In genomic region chr2:90560197-90560843, GRCm38 (mm10) we compare ENCODE assay signal across 7 mouse cellular contexts. TPM values are rescaled to one million over a fixed set of nuclear protein-coding genes. Genes with fewer than 3 reads are reported as not detected.
DNase-seq lines count a peak whose midpoint lies in the region; ATAC-seq lines count a peak whose summit lies in the region.

No protein-coding gene starts in this region.

- peak overlapping the region; percentile 22 for H3K4me3 ChIP-seq in liver, embryonic 15.5 days (replicated peaks)

- H3K9ac ChIP-seq in liver, embryonic 15.5 days: peak overlapping the region; percentile 51

- WGBS in liver, embryonic 15.5 days (ENCODE audit: insufficient replicate concordance): 9% methylated on average over 6 of the region's 6 CpGs

- no peaks in the 10 kb centered on the region for H3K36me3 ChIP-seq in liver, embryonic 15.5 days (replicated peaks)

- peak; percentile 63 for DNase-seq in spleen, adult 12 weeks (ENCODE audit: low spot score)
- DNase-seq in spleen, adult 18-20 months: no peak
- no peak for DNase-seq in layer of hippocampus, adult 9-10 months (ENCODE audit: low spot score)
- DNase-seq in thymus, postnatal 10 days (ENCODE audit: low spot score in 2 of 2): no peak
- DNase-seq in adrenal gland, postnatal 4 days (ENCODE audit: low spot score in 2 of 2): no peak

- H3K4me2 ChIP-seq in liver, embryonic 15.5 days: peak overlapping the region; percentile 67

- H3K27ac ChIP-seq in liver, embryonic 15.5 days (replicated peaks): peak overlapping the region; percentile 96

- peak; percentile 87 for ATAC-seq in erythroid progenitor cell, adult 5-6 weeks (replicated peaks; ENCODE audit: low FRiP score, poor library complexity, severe bottlenecking)
- peak; percentile 97 for ATAC-seq in liver, embryonic 15.5 days (ENCODE audit: insufficient read depth)

- no peaks in the 10 kb centered on the region for H3K27me3 ChIP-seq in liver, embryonic 15.5 days

- no peaks in the 10 kb centered on the region for H3K9me3 ChIP-seq in liver, embryonic 15.5 days (replicated peaks)

- peaks cover 96% of the 10 kb centered on the region for H3K4me1 ChIP-seq in liver, embryonic 15.5 days (replicated peaks)

RNA-seq across cellular contexts. Expression of gene Ptprj, which starts 20.1 kb away (rescaled TPM):
- 22.0 and 26.4 TPM in 2 replicates for total RNA-seq in erythroid progenitor cell, adult 5-6 weeks (2015; ENCODE audit: low replicate concordance)
- total RNA-seq in erythroid progenitor cell, adult 5-6 weeks (2017; ENCODE audit: low replicate concordance): 14.8 and 19.1 TPM in 2 replicates
- polyA plus RNA-seq in liver, embryonic 15.5 days (2015; fragmentation: Nextera tagmentation; extraction: Ambion mirVana): 2.0 and 2.7 TPM in 2 replicates
- total RNA-seq in adrenal gland, postnatal 4 days (2021): 10 to 100 TPM; 31.3 to 32.4 TPM
